Mouse (Mus musculus) cerebellum, adult 2 months (tissue): ENCODE data around the gene Tinf2. TPM values are rescaled to one million over a fixed set of nuclear protein-coding genes. Genes with fewer than 3 reads are reported as not detected.

Experiments used
- DNase-seq, 2 experiments: peaks; one replicate each; pipeline ENCODE4 v3.0.0; 2021
- H3K27ac ChIP-seq: fragments of 200-500 bp; 2 replicates; pipeline ENCODE4 v1.5.1; 2012; ENCODE audit warnings: low read length, control low read depth, inconsistent platforms; ENCODE audit not compliant: insufficient read depth
- H3K27me3 ChIP-seq: fragments of 200-500 bp; 2 replicates; pipeline ENCODE4 v1.6.1; 2012; ENCODE audit warnings: inconsistent platforms, mild to moderate bottlenecking, low read length, moderate library complexity; ENCODE audit not compliant: control insufficient read depth, insufficient read depth
- H3K4me1 ChIP-seq: fragments of 200-500 bp; 2 replicates; pipeline ENCODE4 v1.6.1; 2011; ENCODE audit warnings: low read length; ENCODE audit not compliant: control insufficient read depth, insufficient read depth
- H3K4me3 ChIP-seq: fragments of 200-500 bp; replicated peaks from 2 replicates; pipeline ENCODE3; 2011; ENCODE audit warnings: mild to moderate bottlenecking, low read depth, low read length, control low read depth; ENCODE audit not compliant: insufficient read depth
- CTCF ChIP-seq: fragments of 200-500 bp; IDR thresholded peaks from 2 replicates; pipeline ENCODE4 v1.5.1; 2011; ENCODE audit warnings: low read depth, mild to moderate bottlenecking, control low read depth, low read length, moderate library complexity, borderline replicate concordance; ENCODE audit not compliant: insufficient read depth
- POLR2A ChIP-seq: fragments of 200-500 bp; IDR thresholded peaks from 2 replicates; pipeline ENCODE4 v1.6.1; 2011; ENCODE audit warnings: low read length, control low read depth, borderline replicate concordance; ENCODE audit not compliant: insufficient read depth
- WGBS: fragments of 180-500 bp; shearing (Covaris S2); methylation state at CpG from one replicate; pipeline ENCODE4 v1.1.7; 2018; 5-methylcytosine and 5-hydroxymethylcytosine counted together
- polyA plus RNA-seq: library from polyadenylated mRNA; depleted of rRNA; stranded (reverse); fragments of >200 nt; gene quantifications from 2 replicates; pipeline ENCODE4 v1.2.3, GENCODE M21; 2012

Tinf2 gene
- polyA plus RNA-seq, 1 experiment: 36.0 TPM

GRCm38 (mm10) chr14:55643060-55643907 is 38.3 kb downstream of the Tinf2 start, which contains the start of gene Tm9sf1:
Gene Tm9sf1 (minus strand): TSS chr14:55643806.
- no peaks in the 10 kb centered on the region; the same call in 1 of the 2 replicates for H3K4me1 ChIP-seq
- under 1% methylated on average over 89 of the region's 89 CpGs for WGBS
- peak; percentile 87 to 94 for DNase-seq
- TF ChIP-seq POLR2A (peak; percentile 49; the same call in 1 of the 2 replicates), CTCF (no peak)
- no peaks in the 10 kb centered on the region for H3K27me3 ChIP-seq
- peak within 1 kb of the TSS; percentile 99 for H3K4me3 ChIP-seq
- peak within 1 kb of the TSS; percentile 95 for H3K27ac ChIP-seq

- H3K27ac ChIP-seq: peak overlapping the region; percentile 95
Measured at GRCm38 (mm10) chr14:55642679-55643059, 39.0 kb downstream of the Tinf2 start.

GRCm38 (mm10) chr14:55641291-55641690 is 40.3 kb downstream of the Tinf2 start:
- 93% methylated on average over 13 of the region's 13 CpGs for WGBS
- H3K4me1 ChIP-seq: no peaks in the 10 kb centered on the region; the same call in 1 of the 2 replicates
- no peak overlapping the region for H3K4me3 ChIP-seq
- no peaks in the 10 kb centered on the region for H3K27me3 ChIP-seq
- TF ChIP-seq CTCF (no peak), POLR2A (no peak)
- no peak for DNase-seq
- no peak overlapping the region for H3K27ac ChIP-seq

More at GRCm38 (mm10) chr14:55642679-55643059, 39.0 kb downstream of the Tinf2 start:
- no peak for DNase-seq
- no peak for TF ChIP-seq POLR2A
- TF ChIP-seq CTCF: no peak
- WGBS: 20% methylated on average over 8 of the region's 8 CpGs
- Histone ChIP-seq H3K4me1 (no peaks in the 10 kb centered on the region; the same call in 1 of the 2 replicates), H3K27me3 (no peaks in the 10 kb centered on the region), H3K4me3 (peak overlapping the region; percentile 99)

- no peaks in the 10 kb centered on the region; the same call in 1 of the 2 replicates for H3K4me1 ChIP-seq
- no peak for TF ChIP-seq CTCF
- no peak for TF ChIP-seq POLR2A
- H3K4me3 ChIP-seq: no peak overlapping the region
- no peaks in the 10 kb centered on the region for H3K27me3 ChIP-seq
- DNase-seq: no peak
- 95% methylated on average over 14 of the region's 14 CpGs for WGBS
- no peak overlapping the region for H3K27ac ChIP-seq
Measured at GRCm38 (mm10) chr14:55640816-55641215, 40.8 kb downstream of the Tinf2 start.

- Histone ChIP-seq H3K4me3 (no peak within 1 kb of the TSS), H3K27me3 (no peaks in the 10 kb centered on the region), H3K4me1 (peaks cover 7% of the 10 kb centered on the region), H3K27ac (no peak within 1 kb of the TSS)
- no peak for DNase-seq
- no peak for TF ChIP-seq POLR2A
- no peak for TF ChIP-seq CTCF
- 94% methylated on average over 9 of the region's 9 CpGs for WGBS
Measured at GRCm38 (mm10) chr14:55637795-55638194, 43.8 kb downstream of the Tinf2 start, which contains the start of gene Gm49378. Gene Gm49378 (minus strand): TSS chr14:55637895.

GRCm38 (mm10) chr14:55635523-55636007 is 46.1 kb downstream of the Tinf2 start, which contains the start of gene Ipo4:
Gene Ipo4 (minus strand): TSS chr14:55635957.
- H3K4me1 ChIP-seq: peaks cover 7% of the 10 kb centered on the region
- H3K27me3 ChIP-seq: no peaks in the 10 kb centered on the region
- 1% methylated on average over 33 of the region's 33 CpGs for WGBS
- H3K27ac ChIP-seq: peak within 1 kb of the TSS; percentile 44
- TF ChIP-seq CTCF (no peak), POLR2A (peak; percentile 60; the same call in 1 of the 2 replicates)
- peak within 1 kb of the TSS; percentile 66 for H3K4me3 ChIP-seq
- peak; percentile 84 to 88 for DNase-seq

- peak overlapping the region; percentile 44 for H3K27ac ChIP-seq
- H3K4me1 ChIP-seq: peaks cover 7% of the 10 kb centered on the region
- no peaks in the 10 kb centered on the region for H3K27me3 ChIP-seq
- DNase-seq: peak; percentile 68 to 70
- H3K4me3 ChIP-seq: peak overlapping the region; percentile 66
- TF ChIP-seq POLR2A (no peak), CTCF (no peak)
- WGBS: under 1% methylated on average over 23 of the region's 23 CpGs
Measured at GRCm38 (mm10) chr14:55634874-55635522, 46.6 kb downstream of the Tinf2 start.
